Mouse (Mus musculus) heart, embryonic 16.5 days (tissue): ENCODE results near the gene Stat4. TPM values are rescaled to one million over a fixed set of nuclear protein-coding genes. Genes with fewer than 3 reads are reported as not detected.

Experiments
- ATAC-seq: fragments of 200-750 bp; cut with Nextera tagmentation; replicated peaks from 2 replicates; pipeline ENCODE4 v1.8.0; 2017; ENCODE audit warnings: moderate number of reproducible peaks; ENCODE audit not compliant: insufficient read depth, low FRiP score; ENCODE audit errors: extremely low read depth
- H3K27ac ChIP-seq: fragments of 300-500 bp; sonication (generic); 2 replicates; pipeline ENCODE4 v1.5.1; 2014; ENCODE audit warnings: mild to moderate bottlenecking, low read length, control low read depth, moderate library complexity
- H3K27me3 ChIP-seq: fragments of 300-500 bp; sonication (generic); 2 replicates; pipeline ENCODE4 v1.6.1; 2014; ENCODE audit warnings: low read length, mixed read lengths; ENCODE audit not compliant: control insufficient read depth, insufficient read depth
- H3K36me3 ChIP-seq: fragments of 300-500 bp; sonication (generic); 2 replicates; pipeline ENCODE4 v1.6.1; 2014; ENCODE audit not compliant: control insufficient read depth, insufficient read depth
- H3K4me1 ChIP-seq: fragments of 300-500 bp; sonication (generic); 2 replicates; pipeline ENCODE4 v1.6.1; 2014; ENCODE audit warnings: low read length, mixed read lengths; ENCODE audit not compliant: control insufficient read depth, insufficient read depth
- H3K4me2 ChIP-seq: fragments of 300-500 bp; sonication (generic); 2 replicates; pipeline ENCODE4 v1.6.1; 2014; ENCODE audit warnings: low read depth, mild to moderate bottlenecking, control low read depth, low read length
- H3K4me3 ChIP-seq: fragments of 300-500 bp; sonication (generic); 2 replicates; pipeline ENCODE4 v1.5.1; 2014; ENCODE audit warnings: mild to moderate bottlenecking, control low read depth, low read length
- H3K9ac ChIP-seq: fragments of 300-500 bp; sonication (generic); 2 replicates; pipeline ENCODE4 v1.6.1; 2014; ENCODE audit warnings: low read length, control low read depth
- H3K9me3 ChIP-seq: fragments of 300-500 bp; sonication (generic); replicated peaks from 2 replicates; pipeline ENCODE4 v1.6.1; 2016; ENCODE audit warnings: low read length; ENCODE audit not compliant: control insufficient read depth
- WGBS: fragments of 180-500 bp; shearing (Covaris S2); extraction: QIAGEN DNeasy Blood & Tissue Kit; methylation state at CpG from one replicate; pipeline ENCODE4 v1.1.7; 2014; 5-methylcytosine and 5-hydroxymethylcytosine counted together
- polyA plus RNA-seq: library from polyadenylated mRNA; unstranded; fragments of >200 nt; fragmentation: Nextera tagmentation; extraction: Ambion mirVana; gene quantifications from 2 replicates; pipeline ENCODE4 v1.2.1, GENCODE M21; 2015

Stat4 gene
- polyA plus RNA-seq, 1 experiment from 2014 or later: 6.1 TPM

GRCm38 (mm10) chr1:52012231-52012630 lies 25.3 kb downstream of the Stat4 start:
- no peaks in the 10 kb centered on the region for H3K27me3 ChIP-seq
- H3K4me3 ChIP-seq: no peak overlapping the region
- H3K4me1 ChIP-seq: peaks cover 3% of the 10 kb centered on the region; the same call in 1 of the 2 replicates
- no peaks in the 10 kb centered on the region for H3K36me3 ChIP-seq
- no peak for ATAC-seq
- H3K9me3 ChIP-seq: no peaks in the 10 kb centered on the region
- no peak overlapping the region for H3K9ac ChIP-seq
- no peak overlapping the region for H3K27ac ChIP-seq
- no peak overlapping the region for H3K4me2 ChIP-seq

DNA sequence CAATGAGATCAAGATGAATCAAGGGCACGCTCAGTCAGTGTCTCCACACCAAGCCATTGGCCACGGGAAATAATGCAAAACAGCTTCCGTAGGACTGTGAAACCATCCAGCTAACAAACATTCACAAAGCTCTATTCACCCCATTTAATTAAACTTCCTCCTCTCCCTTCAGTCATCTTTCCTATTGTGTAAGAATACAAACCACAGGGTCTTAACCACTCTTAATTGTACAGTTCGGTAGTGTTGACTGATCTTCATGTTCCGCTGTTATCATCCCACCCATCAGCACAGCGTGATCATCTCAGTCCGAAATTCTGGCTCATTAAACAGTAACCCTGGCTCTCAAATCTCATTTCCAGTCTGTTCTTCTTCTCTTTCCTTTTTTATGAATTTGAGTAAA lies 25.8 kb downstream of the Stat4 start:
- Histone ChIP-seq H3K27ac (no peak overlapping the region), H3K4me3 (no peak overlapping the region), H3K9ac (no peak overlapping the region), H3K4me2 (no peak overlapping the region), H3K36me3 (no peaks in the 10 kb centered on the region), H3K27me3 (no peaks in the 10 kb centered on the region), H3K9me3 (no peaks in the 10 kb centered on the region), H3K4me1 (peaks cover 3% of the 10 kb centered on the region; the same call in 1 of the 2 replicates)
- WGBS: 75% methylated on average over 7 of the region's 7 CpGs
- ATAC-seq: no peak

DNA sequence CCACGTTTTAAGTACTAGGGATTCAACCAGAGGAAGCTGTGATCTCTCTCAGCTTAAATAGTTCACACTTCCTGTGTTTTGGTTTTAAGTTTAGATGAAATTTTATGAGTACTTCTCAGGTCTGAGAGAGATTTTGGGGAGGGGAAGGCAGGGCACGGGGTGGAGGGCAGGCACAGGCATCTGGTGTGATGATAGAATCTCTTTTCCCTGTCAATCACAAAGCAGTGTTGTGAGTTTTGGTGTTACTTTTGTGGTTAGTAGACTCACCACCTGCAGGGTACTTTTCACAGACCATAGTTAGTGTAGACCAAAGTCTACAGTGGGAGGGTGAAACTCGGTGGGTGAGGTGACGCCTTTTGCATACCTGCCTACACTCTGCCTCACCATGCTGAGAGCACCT lies 32.7 kb downstream of the Stat4 start:
- WGBS: 55% methylated on average over 4 of the region's 4 CpGs
- no peak overlapping the region for H3K4me3 ChIP-seq
- no peaks in the 10 kb centered on the region for H3K27me3 ChIP-seq
- no peak overlapping the region for H3K27ac ChIP-seq
- peaks cover 5% of the 10 kb centered on the region; the same call in 1 of the 2 replicates for H3K9me3 ChIP-seq
- H3K4me2 ChIP-seq: no peak overlapping the region
- ATAC-seq: peak; percentile 55; the same call in 1 of the 2 replicates
- H3K36me3 ChIP-seq: no peaks in the 10 kb centered on the region
- H3K4me1 ChIP-seq: no peaks in the 10 kb centered on the region
- H3K9ac ChIP-seq: no peak overlapping the region

GRCm38 (mm10) chr1:52021936-52022725 lies 35.2 kb downstream of the Stat4 start:
- no peaks in the 10 kb centered on the region for H3K36me3 ChIP-seq
- 77% methylated on average over 4 of the region's 4 CpGs for WGBS
- H3K27ac ChIP-seq: no peak overlapping the region
- no peaks in the 10 kb centered on the region for H3K4me1 ChIP-seq
- no peaks in the 10 kb centered on the region for H3K27me3 ChIP-seq
- peaks cover 5% of the 10 kb centered on the region; the same call in 1 of the 2 replicates for H3K9me3 ChIP-seq
- H3K4me2 ChIP-seq: no peak overlapping the region
- no peak overlapping the region for H3K9ac ChIP-seq
- H3K4me3 ChIP-seq: no peak overlapping the region
- no peak for ATAC-seq

DNA sequence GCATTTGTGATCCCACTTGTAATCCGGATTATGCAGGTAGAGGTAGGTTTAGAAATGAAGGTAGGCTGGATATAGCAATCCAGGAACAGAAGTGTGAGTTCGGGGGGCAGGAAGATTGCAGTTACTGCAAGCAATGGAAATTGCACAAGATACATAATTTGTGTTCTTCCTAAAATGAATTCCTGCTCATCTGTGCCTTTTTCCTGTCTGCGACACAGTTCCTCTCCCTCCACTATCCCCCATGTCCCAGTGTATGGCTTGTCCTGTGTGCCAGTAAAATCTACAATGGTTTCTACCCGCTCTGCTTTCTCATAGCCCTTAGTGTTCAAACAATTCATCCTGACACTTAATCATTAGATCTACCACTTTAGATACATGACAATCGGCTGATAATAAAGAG lies 41.7 kb downstream of the Stat4 start:
- no peaks in the 10 kb centered on the region for H3K36me3 ChIP-seq
- H3K27me3 ChIP-seq: no peaks in the 10 kb centered on the region
- no peak overlapping the region for H3K9ac ChIP-seq
- no peak overlapping the region for H3K27ac ChIP-seq
- ATAC-seq: no peak
- no peak overlapping the region for H3K4me2 ChIP-seq
- H3K4me1 ChIP-seq: no peaks in the 10 kb centered on the region
- H3K9me3 ChIP-seq: peaks cover 4% of the 10 kb centered on the region; the same call in 1 of the 2 replicates
- H3K4me3 ChIP-seq: no peak overlapping the region
- WGBS: 86% methylated on average over 5 of the region's 5 CpGs

DNA sequence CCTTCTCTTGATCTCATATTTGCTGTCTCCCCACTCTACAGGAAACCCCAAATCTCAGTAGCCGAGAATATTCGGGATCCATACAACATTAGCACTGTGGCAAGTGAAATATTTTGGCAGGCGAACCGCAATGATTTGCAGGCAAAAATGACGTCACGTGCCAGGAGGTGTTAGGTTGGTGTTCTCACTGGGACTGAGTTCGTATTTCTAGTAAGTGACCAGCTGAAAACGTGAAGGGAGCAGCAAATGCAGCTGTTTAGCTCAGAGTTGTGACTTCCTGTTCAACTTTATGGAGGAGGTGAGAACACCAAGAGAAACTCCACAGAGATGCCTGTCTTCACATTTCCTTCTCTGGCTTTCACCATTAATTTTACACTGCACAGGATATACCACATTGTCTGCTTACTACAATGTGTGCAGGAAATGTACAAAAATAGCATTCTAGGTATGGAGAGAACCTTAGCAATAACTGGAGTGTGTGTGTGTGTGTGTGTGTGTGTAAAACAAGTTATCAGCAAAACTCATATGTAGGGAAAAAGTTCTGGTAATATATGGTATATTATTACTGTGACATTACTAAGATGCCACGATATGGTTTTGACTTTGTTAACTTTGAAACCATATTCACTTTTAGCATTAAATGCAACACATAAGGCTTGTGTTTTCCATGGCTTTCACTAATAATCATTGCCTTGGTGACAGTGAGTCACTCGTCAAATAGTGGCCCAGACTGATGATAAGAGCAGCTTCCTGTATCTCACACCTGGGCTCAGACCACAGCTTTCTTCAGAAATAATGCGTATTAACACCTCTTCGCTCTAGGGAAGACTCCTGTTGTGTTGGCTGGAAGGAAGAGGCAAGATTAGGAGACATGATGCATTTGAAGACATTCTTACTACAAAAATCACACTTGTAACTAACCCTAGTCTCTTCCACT lies 48.1 kb downstream of the Stat4 start:
- no peaks in the 10 kb centered on the region for H3K4me1 ChIP-seq
- H3K9ac ChIP-seq: no peak overlapping the region
- no peak overlapping the region for H3K27ac ChIP-seq
- no peaks in the 10 kb centered on the region; the same call in 1 of the 2 replicates for H3K9me3 ChIP-seq
- no peak overlapping the region for H3K4me2 ChIP-seq
- no peak overlapping the region for H3K4me3 ChIP-seq
- no peaks in the 10 kb centered on the region for H3K27me3 ChIP-seq
- 65% methylated on average over 12 of the region's 12 CpGs for WGBS
- no peak for ATAC-seq
- H3K36me3 ChIP-seq: no peaks in the 10 kb centered on the region

GRCm38 (mm10) chr1:52039151-52039550 lies 52.2 kb downstream of the Stat4 start:
- Histone ChIP-seq H3K4me1 (no peaks in the 10 kb centered on the region), H3K9ac (no peak overlapping the region), H3K36me3 (no peaks in the 10 kb centered on the region), H3K27ac (no peak overlapping the region), H3K4me3 (no peak overlapping the region), H3K4me2 (no peak overlapping the region), H3K9me3 (no peaks in the 10 kb centered on the region), H3K27me3 (no peaks in the 10 kb centered on the region)
- no peak for ATAC-seq
- WGBS: 38% methylated on average over 7 of the region's 7 CpGs

- Histone ChIP-seq H3K27me3 (no peaks in the 10 kb centered on the region), H3K36me3 (no peaks in the 10 kb centered on the region), H3K4me3 (no peak overlapping the region), H3K9me3 (no peaks in the 10 kb centered on the region), H3K27ac (no peak overlapping the region), H3K9ac (no peak overlapping the region), H3K4me2 (no peak overlapping the region), H3K4me1 (no peaks in the 10 kb centered on the region)
- 68% methylated on average over 9 of the region's 9 CpGs for WGBS
- ATAC-seq: no peak
These were observed 52.7 kb downstream of the Stat4 start for GRCm38 (mm10) chr1:52039626-52040025.
